Mouse (Mus musculus) lung, embryonic 16.5 days (tissue): ENCODE data around the gene Clnk. TPM values are rescaled to one million over a fixed set of nuclear protein-coding genes. Genes with fewer than 3 reads are reported as not detected.

Experiments used
- ATAC-seq: fragments of 200-750 bp; cut with Nextera tagmentation; 2 replicates; pipeline ENCODE4 v1.8.0; 2017; ENCODE audit warnings: low read depth, mild to moderate bottlenecking, moderate library complexity
- H3K27ac ChIP-seq: fragments of 300-500 bp; sonication (generic); 2 replicates; pipeline ENCODE4 v1.5.1; 2014; ENCODE audit warnings: mild to moderate bottlenecking, control low read depth, low read length
- H3K27me3 ChIP-seq: fragments of 300-500 bp; sonication (generic); 2 replicates; pipeline ENCODE4 v1.6.1; 2014; ENCODE audit warnings: low read depth, low read length, mixed read lengths; ENCODE audit not compliant: control insufficient read depth, insufficient read depth
- H3K36me3 ChIP-seq: fragments of 300-500 bp; sonication (generic); 2 replicates; pipeline ENCODE4 v1.6.1; 2014; ENCODE audit warnings: low read length; ENCODE audit not compliant: control insufficient read depth, insufficient read depth
- H3K4me1 ChIP-seq: fragments of 300-500 bp; sonication (generic); replicated peaks from 2 replicates; pipeline ENCODE4 v1.6.1; 2014; ENCODE audit warnings: low read length, mixed read lengths; ENCODE audit not compliant: control insufficient read depth, insufficient read depth
- H3K4me2 ChIP-seq: fragments of 300-500 bp; sonication (generic); 2 replicates; pipeline ENCODE4 v1.6.1; 2014; ENCODE audit warnings: low read depth, low read length, control low read depth
- H3K4me3 ChIP-seq: fragments of 300-500 bp; sonication (generic); 2 replicates; pipeline ENCODE4 v1.5.1; 2014; ENCODE audit warnings: mild to moderate bottlenecking, low read length, control low read depth
- H3K9ac ChIP-seq: fragments of 300-500 bp; sonication (generic); 2 replicates; pipeline ENCODE4 v1.6.1; 2014; ENCODE audit warnings: low read length, control low read depth
- H3K9me3 ChIP-seq: fragments of 300-500 bp; sonication (generic); 2 replicates; pipeline ENCODE4 v1.6.1; 2016; ENCODE audit warnings: low read length; ENCODE audit not compliant: control insufficient read depth
- WGBS: fragments of 180-500 bp; shearing (Covaris S2); extraction: QIAGEN DNeasy Blood & Tissue Kit; methylation state at CpG from one replicate; pipeline ENCODE4 v1.1.7; 2014; 5-methylcytosine and 5-hydroxymethylcytosine counted together
- polyA plus RNA-seq: library from polyadenylated mRNA; unstranded; fragments of >200 nt; fragmentation: Nextera tagmentation; extraction: Ambion mirVana; gene quantifications from 2 replicates; pipeline ENCODE4 v1.2.1, GENCODE M21; 2015

Gene Clnk
- polyA plus RNA-seq, 1 experiment from 2014 or later: not detected

GRCm38 (mm10) chr5:38786126-38786525, 90.5 kb downstream of the Clnk start:
- H3K9me3 ChIP-seq: no peaks in the 10 kb centered on the region
- H3K36me3 ChIP-seq: no peaks in the 10 kb centered on the region
- no peak overlapping the region for H3K4me3 ChIP-seq
- H3K27ac ChIP-seq: no peak overlapping the region
- H3K4me2 ChIP-seq: no peak overlapping the region
- WGBS: 87% methylated on average over 15 of the region's 15 CpGs
- no peaks in the 10 kb centered on the region; the same call in 1 of the 2 replicates for H3K4me1 ChIP-seq
- H3K27me3 ChIP-seq: no peaks in the 10 kb centered on the region
- ATAC-seq: no peak
- H3K9ac ChIP-seq: no peak overlapping the region

DNA sequence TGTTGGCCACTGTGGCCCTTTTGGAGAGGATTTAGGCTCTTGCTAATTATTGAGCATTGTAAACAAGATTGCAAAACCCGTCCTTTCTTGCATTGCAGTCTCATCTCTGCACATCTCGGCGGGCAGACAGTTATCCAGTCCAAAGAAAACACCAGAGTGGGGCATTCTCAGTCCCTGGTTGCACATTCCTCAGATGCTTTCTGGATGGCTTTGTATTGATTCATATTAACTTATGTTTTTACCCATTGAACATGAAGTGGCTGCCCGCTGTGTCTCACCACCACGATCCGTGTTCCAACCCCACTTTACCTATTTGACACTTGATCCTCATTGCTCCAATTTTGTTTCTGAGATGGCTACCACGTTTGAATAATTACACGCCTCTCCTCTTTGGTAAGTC, 90.9 kb downstream of the Clnk start:
- no peaks in the 10 kb centered on the region for H3K27me3 ChIP-seq
- ATAC-seq: no peak
- WGBS: 73% methylated on average over 8 of the region's 8 CpGs

GRCm38 (mm10) chr5:38781813-38782212, 94.8 kb downstream of the Clnk start:
- no peaks in the 10 kb centered on the region for H3K9me3 ChIP-seq
- no peak for ATAC-seq
- no peak overlapping the region for H3K4me2 ChIP-seq
- H3K4me3 ChIP-seq: no peak overlapping the region
- WGBS: 23% methylated on average over 4 of the region's 4 CpGs
- H3K9ac ChIP-seq: no peak overlapping the region
- no peak overlapping the region for H3K27ac ChIP-seq
- no peaks in the 10 kb centered on the region for H3K36me3 ChIP-seq
- no peaks in the 10 kb centered on the region for H3K4me1 ChIP-seq
- H3K27me3 ChIP-seq: no peaks in the 10 kb centered on the region

More for the DNA sequence above, 90.9 kb downstream of the Clnk start:
- Histone ChIP-seq H3K4me2 (no peak overlapping the region), H3K9ac (no peak overlapping the region), H3K4me1 (no peaks in the 10 kb centered on the region; the same call in 1 of the 2 replicates), H3K9me3 (no peaks in the 10 kb centered on the region), H3K4me3 (no peak overlapping the region), H3K36me3 (no peaks in the 10 kb centered on the region), H3K27ac (no peak overlapping the region)

DNA sequence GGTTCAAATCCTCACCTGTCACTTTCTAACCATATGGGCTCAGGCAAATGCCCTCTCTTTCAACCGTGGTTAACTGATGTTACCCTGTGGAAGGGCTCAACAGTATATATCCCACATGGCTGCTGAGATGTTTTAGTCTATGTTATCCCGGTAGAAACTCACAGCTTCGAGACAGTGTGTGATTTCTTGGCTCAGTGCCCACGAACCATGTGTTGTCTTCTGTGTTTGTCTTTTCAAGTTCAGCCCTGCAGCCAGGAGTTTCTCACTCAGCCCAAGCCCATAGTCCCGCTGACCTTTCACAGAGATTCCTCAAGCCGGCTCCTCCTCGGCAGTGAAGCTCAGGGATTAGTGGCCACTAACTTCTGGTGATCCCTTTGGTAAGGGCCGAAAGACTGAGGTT, 96.0 kb downstream of the Clnk start:
- 39% methylated on average over 8 of the region's 8 CpGs for WGBS

DNA sequence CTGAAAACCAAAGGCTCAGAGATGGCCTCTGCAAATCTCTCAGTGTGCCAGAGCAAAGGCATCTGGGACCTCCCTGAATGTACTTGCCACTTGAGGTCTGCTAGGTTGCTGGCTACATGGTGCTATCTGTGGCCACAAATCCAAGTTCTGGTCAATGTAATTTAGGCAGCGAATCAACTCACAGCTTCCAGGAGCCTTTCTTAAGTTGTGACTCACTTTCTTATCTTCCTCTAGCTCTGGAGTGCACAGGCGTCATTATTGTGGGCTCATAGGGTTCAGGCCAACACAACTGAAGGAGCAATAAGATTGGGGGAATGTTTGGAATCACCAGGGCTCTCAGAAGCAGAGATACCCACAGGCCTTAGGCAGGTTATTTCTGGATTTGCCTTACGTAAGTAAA, 96.6 kb downstream of the Clnk start:
- Histone ChIP-seq H3K27ac (no peak overlapping the region), H3K4me3 (no peak overlapping the region), H3K4me1 (no peaks in the 10 kb centered on the region), H3K9me3 (no peaks in the 10 kb centered on the region), H3K9ac (no peak overlapping the region), H3K27me3 (no peaks in the 10 kb centered on the region), H3K4me2 (no peak overlapping the region), H3K36me3 (no peaks in the 10 kb centered on the region)
- ATAC-seq: no peak
- 71% methylated on average over 3 of the region's 3 CpGs for WGBS

More for the DNA sequence above, 96.0 kb downstream of the Clnk start:
- no peak overlapping the region for H3K27ac ChIP-seq
- no peaks in the 10 kb centered on the region for H3K27me3 ChIP-seq
- no peak for ATAC-seq
- no peak overlapping the region for H3K9ac ChIP-seq
- no peaks in the 10 kb centered on the region for H3K36me3 ChIP-seq
- no peak overlapping the region for H3K4me2 ChIP-seq
- no peaks in the 10 kb centered on the region for H3K4me1 ChIP-seq
- H3K4me3 ChIP-seq: no peak overlapping the region
- H3K9me3 ChIP-seq: no peaks in the 10 kb centered on the region

DNA sequence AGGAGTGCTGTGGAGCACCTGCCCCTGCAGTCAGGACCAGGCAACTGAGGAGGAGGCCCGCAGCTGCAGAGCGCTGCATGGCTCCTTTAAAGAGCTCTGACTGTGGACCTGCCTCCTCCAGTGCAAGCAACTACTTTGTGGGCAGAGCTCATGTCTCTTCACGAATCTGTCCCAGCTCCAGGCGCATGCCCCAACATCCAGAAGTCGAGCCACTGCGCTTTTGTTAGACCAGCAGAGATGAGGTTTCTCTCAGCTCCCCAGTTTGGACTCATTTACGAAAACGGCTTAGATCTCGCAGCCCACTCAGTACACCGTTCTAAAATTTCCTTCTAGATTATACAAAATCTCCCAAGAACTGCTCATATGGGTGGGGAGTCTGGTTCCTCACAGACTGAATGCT, 101.1 kb downstream of the Clnk start:
- H3K36me3 ChIP-seq: no peaks in the 10 kb centered on the region
- H3K4me2 ChIP-seq: no peak overlapping the region
- H3K4me3 ChIP-seq: no peak overlapping the region
- no peak overlapping the region for H3K27ac ChIP-seq
- 75% methylated on average over 10 of the region's 10 CpGs for WGBS
- no peaks in the 10 kb centered on the region for H3K27me3 ChIP-seq
- ATAC-seq: no peak
- no peak overlapping the region for H3K9ac ChIP-seq
- no peaks in the 10 kb centered on the region for H3K4me1 ChIP-seq
- H3K9me3 ChIP-seq: no peaks in the 10 kb centered on the region

DNA sequence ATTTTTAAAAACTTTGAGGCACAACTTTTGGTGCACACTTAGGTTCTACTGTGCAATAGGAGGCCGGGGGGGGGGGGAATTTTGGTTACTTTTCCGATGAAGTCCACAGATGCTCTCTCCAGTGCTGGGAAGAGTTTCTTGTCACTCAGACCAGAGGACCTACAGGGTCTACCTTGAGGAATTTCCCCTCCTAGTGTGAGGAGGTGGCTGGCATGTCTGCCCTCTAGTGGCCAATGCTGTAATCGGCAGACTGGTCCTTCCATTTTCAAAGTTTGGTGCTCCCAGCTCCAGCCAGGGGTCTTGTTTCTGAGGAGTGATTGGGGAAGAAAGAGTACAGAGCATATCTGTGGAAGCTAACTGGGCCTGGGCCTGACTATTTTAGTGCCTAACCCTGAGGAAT, 121.7 kb downstream of the Clnk start:
- Histone ChIP-seq H3K4me3 (no peak overlapping the region), H3K9me3 (no peaks in the 10 kb centered on the region), H3K36me3 (no peaks in the 10 kb centered on the region), H3K27me3 (no peaks in the 10 kb centered on the region), H3K27ac (no peak overlapping the region), H3K4me1 (no peaks in the 10 kb centered on the region), H3K4me2 (no peak overlapping the region), H3K9ac (no peak overlapping the region)
- 10% methylated on average over 3 of the region's 3 CpGs for WGBS
- no peak for ATAC-seq

- Histone ChIP-seq H3K4me3 (no peak overlapping the region), H3K4me1 (no peaks in the 10 kb centered on the region), H3K27ac (no peak overlapping the region), H3K27me3 (no peaks in the 10 kb centered on the region), H3K36me3 (no peaks in the 10 kb centered on the region), H3K9ac (no peak overlapping the region), H3K9me3 (no peaks in the 10 kb centered on the region), H3K4me2 (no peak overlapping the region)
- WGBS: 20% methylated on average over 4 of the region's 4 CpGs
- ATAC-seq: no peak
Measured at GRCm38 (mm10) chr5:38752749-38753148, 123.9 kb downstream of the Clnk start.

DNA sequence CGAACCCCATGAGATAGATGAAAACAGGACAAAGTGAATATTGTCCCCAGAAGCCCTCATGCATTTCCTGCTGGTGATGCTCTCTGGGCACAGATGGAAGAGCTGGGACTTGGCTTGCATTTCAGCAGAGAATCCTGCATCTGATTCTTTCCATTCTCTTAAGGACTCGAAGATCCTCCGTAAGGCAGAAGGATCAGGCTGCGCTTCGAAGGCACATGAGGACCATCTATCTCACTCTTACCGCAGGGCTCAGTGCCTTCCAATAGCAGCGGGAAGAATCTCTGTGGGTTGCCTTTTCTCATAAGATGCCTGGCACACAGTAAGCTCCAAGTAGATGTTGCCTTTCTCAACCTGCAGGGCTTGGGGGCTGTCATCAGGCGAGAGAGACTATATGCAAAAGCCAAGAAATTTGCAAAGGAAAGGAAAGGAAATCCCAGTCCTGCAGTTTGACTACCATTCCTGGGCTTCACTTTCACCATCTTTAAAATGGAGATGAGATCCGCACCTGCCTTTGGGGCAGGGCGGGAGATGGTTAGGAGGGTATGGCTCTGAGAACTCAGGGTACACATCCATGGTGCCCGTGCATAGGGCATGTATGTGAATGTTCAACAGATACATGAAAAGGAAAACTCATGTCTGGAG, 167.6 kb downstream of the Clnk start:
- H3K4me2 ChIP-seq: no peak overlapping the region
- no peak for ATAC-seq
- 64% methylated on average over 11 of the region's 11 CpGs for WGBS
- no peaks in the 10 kb centered on the region for H3K27me3 ChIP-seq
- H3K9me3 ChIP-seq: no peaks in the 10 kb centered on the region
- no peak overlapping the region for H3K27ac ChIP-seq
- no peak overlapping the region for H3K9ac ChIP-seq
- H3K4me3 ChIP-seq: no peak overlapping the region
- no peaks in the 10 kb centered on the region for H3K36me3 ChIP-seq
- no peaks in the 10 kb centered on the region for H3K4me1 ChIP-seq
